25 mouse cellular contexts compared by ENCODE assay signal in the genomic region with DNA sequence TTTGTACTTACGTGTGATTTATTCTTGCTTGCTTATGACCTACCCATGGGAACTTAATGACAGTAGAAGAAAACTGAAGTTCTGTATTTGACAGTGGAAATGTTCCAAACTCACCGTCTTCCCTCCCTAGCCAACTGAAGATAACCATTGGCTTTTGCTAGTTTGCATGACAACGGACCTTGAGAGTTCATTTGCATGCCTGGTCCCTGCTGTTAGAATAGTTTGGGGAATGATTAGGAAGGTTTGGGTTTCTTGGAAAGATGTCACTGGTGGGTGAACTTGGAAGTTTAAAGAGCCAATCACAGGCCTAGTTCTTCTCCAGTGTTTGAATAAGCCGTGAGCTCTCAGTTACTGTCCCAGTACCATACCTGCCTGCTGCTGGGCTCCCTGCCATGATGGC.
DNase-seq lines count a peak whose midpoint lies in the region; ATAC-seq and TF ChIP-seq lines count a peak whose summit lies in the region.
"Had no signal": no experiment of that assay in that cellular context is flagged by ENCODE, and none has a peak within 500 bp of the region (broad histone marks: within the 10 kb centered on the region; RNA-seq: fewer than 3 reads in every experiment).

No protein-coding gene starts in this region.

- intact Hi-C loops in left cerebral cortex, postnatal 36 days (cut with DNase I), result no loop called here

- no peak overlapping the region for H3K4me3 ChIP-seq in kidney, postnatal 0 days (replicated peaks; ENCODE audit: low read depth, low read length)
- H3K4me3 ChIP-seq in kidney, embryonic 16.5 days (ENCODE audit: low read length), result no peak overlapping the region
- H3K4me3 ChIP-seq: embryonic facial prominence, embryonic 10.5 days; embryonic facial prominence, embryonic 12.5 days; forebrain, embryonic 13.5 days; forebrain, embryonic 15.5 days had no signal

- H3K9ac ChIP-seq in kidney, postnatal 0 days (ENCODE audit: low read depth, low read length), result no peak overlapping the region
- no peak overlapping the region for H3K9ac ChIP-seq in kidney, embryonic 16.5 days (replicated peaks; ENCODE audit: low read length)
- H3K9ac ChIP-seq: embryonic facial prominence, embryonic 12.5 days; forebrain, embryonic 13.5 days; forebrain, embryonic 15.5 days; forebrain, postnatal 0 days had no signal

- no peak overlapping the region for H3K27ac ChIP-seq in kidney, postnatal 0 days
- H3K27ac ChIP-seq in kidney, embryonic 16.5 days (ENCODE audit: low read length), result no peak overlapping the region
- H3K27ac ChIP-seq: embryonic facial prominence, embryonic 10.5 days; embryonic facial prominence, embryonic 12.5 days; forebrain, embryonic 13.5 days; forebrain, embryonic 15.5 days had no signal

- no peaks in the 10 kb centered on the region for H3K9me3 ChIP-seq in kidney, postnatal 0 days (replicated peaks; ENCODE audit: low read length)
- no peaks in the 10 kb centered on the region for H3K9me3 ChIP-seq in kidney, embryonic 16.5 days (ENCODE audit: low read length)
- H3K9me3 ChIP-seq: embryonic facial prominence, embryonic 10.5 days; embryonic facial prominence, embryonic 12.5 days; forebrain, embryonic 13.5 days; forebrain, embryonic 15.5 days; G1E had no signal

- H3K27me3 ChIP-seq in kidney, postnatal 0 days (ENCODE audit: insufficient read depth, low read length), result no peaks in the 10 kb centered on the region
- no peaks in the 10 kb centered on the region for H3K27me3 ChIP-seq in kidney, embryonic 16.5 days (ENCODE audit: insufficient read depth, low read length)
- H3K27me3 ChIP-seq: CH12.LX; embryonic facial prominence, embryonic 12.5 days; forebrain, embryonic 13.5 days; forebrain, embryonic 15.5 days; Patski had no signal

- H3K4me2 ChIP-seq in kidney, postnatal 0 days (ENCODE audit: low read length), result no peak overlapping the region
- H3K4me2 ChIP-seq in kidney, embryonic 16.5 days (replicated peaks; ENCODE audit: low read depth, low read length), result no peak overlapping the region
- H3K4me2 ChIP-seq: embryonic facial prominence, embryonic 12.5 days; forebrain, embryonic 13.5 days; forebrain, embryonic 15.5 days had no signal

- no peaks in the 10 kb centered on the region for H3K4me1 ChIP-seq in kidney, postnatal 0 days (replicated peaks; ENCODE audit: insufficient read depth, low read length)
- no peaks in the 10 kb centered on the region for H3K4me1 ChIP-seq in kidney, embryonic 16.5 days (ENCODE audit: insufficient read depth, low read length)
- H3K4me1 ChIP-seq: embryonic facial prominence, embryonic 10.5 days; embryonic facial prominence, embryonic 12.5 days; forebrain, embryonic 13.5 days; forebrain, embryonic 15.5 days had no signal

- no peak for TF ChIP-seq CTCF in kidney, postnatal 0 days (IDR thresholded peaks at IDR 0.05; ENCODE audit: low read depth)

- DNase-seq in kidney, postnatal 0 days (ENCODE audit: low spot score), result peak; percentile 7
- peak; percentile 71 for DNase-seq in ES-CJ7 (ENCODE audit: low read depth, low spot score)
- DNase-seq in R1 (ENCODE audit: low read depth, low spot score), result peak; percentile 83
- peak; percentile 10 for DNase-seq in adipocyte (ENCODE audit: low spot score)
- DNase-seq in left cerebral cortex, postnatal 36 days (ENCODE audit: low spot score in 2 of 2), result no peak
- DNase-seq: adrenal gland, adult 2 months; adrenal gland, postnatal 10 days; adrenal gland, postnatal 25 days; B cell, adult 2 months; cerebellum, adult 11-12 months; cerebellum, adult 8-10 months; cerebellum, adult 9-11 months; cerebellum, postnatal 25 days; forebrain, postnatal 0 days had no signal

- 69% methylated on average over 4 of the region's 4 CpGs for WGBS in kidney, postnatal 0 days
- 75% methylated on average over 4 of the region's 4 CpGs for WGBS in kidney, embryonic 16.5 days

- no peaks in the 10 kb centered on the region for H3K36me3 ChIP-seq in kidney, postnatal 0 days (ENCODE audit: insufficient read depth, low read length)
- H3K36me3 ChIP-seq in kidney, embryonic 16.5 days (ENCODE audit: insufficient read depth, low read length), result no peaks in the 10 kb centered on the region
- H3K36me3 ChIP-seq: embryonic facial prominence, embryonic 10.5 days; embryonic facial prominence, embryonic 12.5 days; forebrain, embryonic 15.5 days; G1E had no signal

- no peak for ATAC-seq in kidney, postnatal 0 days (replicated peaks; ENCODE audit: low FRiP score, low read depth)
- ATAC-seq in kidney, embryonic 16.5 days (ENCODE audit: low FRiP score, low TSS enrichment), result no peak
- ATAC-seq in cerebellum, adult (ENCODE audit: insufficient number of reproducible peaks, low FRiP score, low TSS enrichment), result no peak
- ATAC-seq: activated CD4-positive, CD25-positive, alpha-beta regulatory T cell, adult 4 months; CD4-positive, CD25-positive, alpha-beta regulatory T cell, adult 4 months; forebrain, embryonic 13.5 days; forebrain, embryonic 15.5 days; forebrain, postnatal 0 days; Patski had no signal

Comparison
In these comparisons a context has a peak if more than half of its experiments do, and no peak if none do; other contexts are left out.
1. DNase-seq: peak in kidney, postnatal 0 days (single experiment), ES-CJ7 (single experiment), R1 (single experiment) and adipocyte (single experiment); none in left cerebral cortex, postnatal 36 days (0 of 2).